ENCODE assay signal across 9 mouse cellular contexts in the genomic region with DNA sequence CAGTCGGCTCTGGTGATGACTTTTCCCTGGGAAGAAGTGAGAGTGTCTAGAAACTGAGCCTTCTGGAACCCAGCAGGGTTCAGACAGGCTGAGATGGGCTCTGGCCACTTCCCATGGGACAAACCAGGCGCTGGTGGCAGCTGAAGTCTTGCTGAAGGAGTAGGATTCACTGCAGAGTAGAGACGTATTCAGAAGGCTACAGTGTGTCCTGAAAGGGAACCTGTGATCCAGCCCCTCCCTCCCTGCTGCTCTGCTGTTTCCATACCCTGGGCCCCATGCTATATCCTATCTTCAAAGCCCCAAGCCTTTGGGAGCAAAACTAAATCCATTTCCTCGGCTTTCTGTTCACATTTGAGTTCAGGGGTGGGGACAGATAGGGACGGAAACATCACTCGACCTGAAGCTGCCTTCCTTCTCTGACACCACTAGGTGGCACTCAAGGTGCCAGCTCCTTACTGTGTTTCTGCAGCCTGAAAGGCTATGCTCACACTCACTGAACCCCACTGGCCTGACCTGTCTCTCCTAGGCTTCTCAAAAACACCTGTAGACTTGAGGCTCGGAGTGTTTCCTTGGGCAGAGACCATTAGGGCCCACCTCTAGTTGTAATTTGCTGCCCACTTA. TPM values are rescaled to one million over a fixed set of nuclear protein-coding genes. Genes with fewer than 3 reads are reported as not detected.
DNase-seq lines count a peak whose midpoint lies in the region; ATAC-seq lines count a peak whose summit lies in the region.
"Had no signal": no experiment of that assay in that cellular context is flagged by ENCODE, and none has a peak within 500 bp of the region (broad histone marks: within the 10 kb centered on the region; RNA-seq: fewer than 3 reads in every experiment).

No protein-coding gene starts in this region.

- H3K4me1 ChIP-seq in forebrain, embryonic 15.5 days: peaks cover under 1% of the 10 kb centered on the region
- H3K4me1 ChIP-seq in hindbrain, embryonic 12.5 days: peaks cover 9% of the 10 kb centered on the region
- H3K4me1 ChIP-seq: limb, embryonic 12.5 days had no signal

- peak; percentile 75 for ATAC-seq in forebrain, embryonic 15.5 days (replicated peaks)
- peak; percentile 65 for ATAC-seq in hindbrain, embryonic 12.5 days (ENCODE audit: low FRiP score)

- no peaks in the 10 kb centered on the region for H3K9me3 ChIP-seq in forebrain, embryonic 15.5 days
- H3K9me3 ChIP-seq in hindbrain, embryonic 12.5 days (replicated peaks): no peaks in the 10 kb centered on the region
- H3K9me3 ChIP-seq: limb, embryonic 12.5 days had no signal

- WGBS in forebrain, embryonic 15.5 days: 28% methylated on average over 7 of the region's 7 CpGs
- 39% methylated on average over 7 of the region's 7 CpGs for WGBS in hindbrain, embryonic 12.5 days

- no peaks in the 10 kb centered on the region for H3K27me3 ChIP-seq in forebrain, embryonic 15.5 days
- peaks cover 17% of the 10 kb centered on the region for H3K27me3 ChIP-seq in hindbrain, embryonic 12.5 days

- no peak overlapping the region for H3K4me3 ChIP-seq in forebrain, embryonic 15.5 days
- H3K4me3 ChIP-seq in hindbrain, embryonic 12.5 days: no peak overlapping the region
- H3K4me3 ChIP-seq: limb, embryonic 12.5 days had no signal

- no peak overlapping the region for H3K9ac ChIP-seq in forebrain, embryonic 15.5 days (replicated peaks)
- no peak overlapping the region for H3K9ac ChIP-seq in hindbrain, embryonic 12.5 days
- H3K9ac ChIP-seq: limb, embryonic 12.5 days had no signal

- no peaks in the 10 kb centered on the region for H3K36me3 ChIP-seq in forebrain, embryonic 15.5 days
- no peaks in the 10 kb centered on the region for H3K36me3 ChIP-seq in hindbrain, embryonic 12.5 days
- H3K36me3 ChIP-seq: limb, embryonic 12.5 days had no signal

- no peak overlapping the region for H3K27ac ChIP-seq in forebrain, embryonic 15.5 days (replicated peaks)
- no peak overlapping the region for H3K27ac ChIP-seq in hindbrain, embryonic 12.5 days
- H3K27ac ChIP-seq: limb, embryonic 12.5 days had no signal

- H3K4me2 ChIP-seq in forebrain, embryonic 15.5 days (replicated peaks): no peak overlapping the region
- H3K4me2 ChIP-seq in hindbrain, embryonic 12.5 days (replicated peaks): no peak overlapping the region
- H3K4me2 ChIP-seq: limb, embryonic 12.5 days had no signal

- DNase-seq in ovary, postnatal 36 days (ENCODE audit: low spot score): peak; percentile 15
- no peak for DNase-seq in ovary, adult 18-20 months (ENCODE audit: low spot score)
- peak; percentile 69 for DNase-seq in cerebellum, adult 11 months
- peak; percentile 59 for DNase-seq in layer of hippocampus, adult 9-10 months (ENCODE audit: low spot score)
- peak; percentile 53 for DNase-seq in lung, postnatal 25 days (ENCODE audit: low spot score)
- DNase-seq in right cerebral cortex, adult 2 months (ENCODE audit: low spot score in 2 of 2): peak; percentile 67 to 68

RNA-seq across cellular contexts. Expression of a gene that starts 16.7 kb away (rescaled TPM):
- 42.2 and 49.3 TPM in 2 replicates for polyA plus RNA-seq in forebrain, embryonic 15.5 days (2015; fragmentation: Nextera tagmentation; extraction: Ambion mirVana)
- polyA plus RNA-seq in hindbrain, embryonic 12.5 days (2016; fragmentation: Nextera tagmentation; extraction: Ambion mirVana): 40.3 and 42.1 TPM in 2 replicates

RNA-seq across cellular contexts. Expression of a gene that starts 32.6 kb away (rescaled TPM):
- 85.2 and 86.8 TPM in 2 replicates for polyA plus RNA-seq in forebrain, embryonic 15.5 days (2015; fragmentation: Nextera tagmentation; extraction: Ambion mirVana)
- polyA plus RNA-seq in hindbrain, embryonic 12.5 days (2016; fragmentation: Nextera tagmentation; extraction: Ambion mirVana): 77.2 and 87.2 TPM in 2 replicates

RNA-seq across cellular contexts. Expression of a gene that starts 36.9 kb away (rescaled TPM):
- polyA plus RNA-seq in forebrain, embryonic 15.5 days (2015; fragmentation: Nextera tagmentation; extraction: Ambion mirVana): 0.04 TPM in 1 of 2 replicates, not detected in the other
- not detected in 2 replicates for polyA plus RNA-seq in hindbrain, embryonic 12.5 days (2016; fragmentation: Nextera tagmentation; extraction: Ambion mirVana)
